Mouse (Mus musculus) inflammation-experienced regulatory T-cells (primary cell): ENCODE results near the gene Pygb. TPM values are rescaled to one million over a fixed set of nuclear protein-coding genes. Genes with fewer than 3 reads are reported as not detected.

ENCODE experiments used
- polyA plus RNA-seq, 2 experiments: library from polyadenylated mRNA; unstranded; fragments of 100-300 nt; shearing (Covaris generic); gene quantifications; one replicate each; pipeline ENCODE4 v1.2.1; 2017

Gene Pygb
- polyA plus RNA-seq, result 10 to 100 TPM; 77.6 to 82.9 TPM

DNA sequence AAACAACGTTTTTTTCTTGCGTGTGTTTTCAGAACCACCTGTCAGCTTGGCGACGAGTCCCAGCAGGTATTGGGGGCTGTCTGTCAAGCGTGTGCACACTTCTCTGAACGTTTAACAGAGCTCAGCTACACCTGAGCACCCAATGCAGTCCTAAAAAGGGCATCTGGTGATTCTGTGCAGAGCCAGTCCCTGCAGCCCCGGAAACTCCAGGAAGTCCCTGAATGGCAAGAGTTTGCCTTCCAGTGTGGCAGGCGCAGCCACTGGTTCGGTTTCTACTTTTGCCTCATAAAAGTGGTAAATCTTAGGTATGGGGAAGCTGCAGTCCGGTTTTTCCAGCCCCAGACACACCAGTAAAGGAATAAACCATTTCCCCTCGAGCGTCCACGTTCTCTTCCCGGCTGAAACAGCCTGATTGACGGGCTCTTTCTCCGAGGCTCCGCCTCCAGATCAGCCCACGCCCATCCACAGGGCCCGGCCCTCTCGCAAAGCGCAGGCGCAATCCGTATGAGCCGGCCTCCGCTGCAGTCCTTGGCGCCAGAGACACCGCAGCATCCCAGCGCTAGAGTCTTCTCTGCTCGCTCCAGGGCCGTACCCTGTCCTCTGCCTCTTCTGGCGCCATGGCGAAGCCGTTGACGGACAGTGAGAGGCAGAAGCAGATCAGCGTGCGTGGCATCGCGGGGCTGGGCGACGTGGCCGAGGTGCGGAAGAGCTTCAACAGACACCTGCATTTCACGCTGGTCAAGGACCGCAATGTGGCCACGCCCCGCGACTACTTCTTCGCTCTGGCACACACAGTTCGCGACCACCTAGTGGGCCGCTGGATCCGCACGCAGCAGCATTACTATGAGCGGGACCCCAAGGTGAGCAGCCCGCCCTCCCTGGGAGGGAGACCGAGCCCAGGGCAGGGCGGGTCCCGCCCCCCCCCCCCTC is at the start of gene Pygb:
TSS of gene Pygb (plus strand) at position 485 of the 930 bp plus-strand sequence.

DNA sequence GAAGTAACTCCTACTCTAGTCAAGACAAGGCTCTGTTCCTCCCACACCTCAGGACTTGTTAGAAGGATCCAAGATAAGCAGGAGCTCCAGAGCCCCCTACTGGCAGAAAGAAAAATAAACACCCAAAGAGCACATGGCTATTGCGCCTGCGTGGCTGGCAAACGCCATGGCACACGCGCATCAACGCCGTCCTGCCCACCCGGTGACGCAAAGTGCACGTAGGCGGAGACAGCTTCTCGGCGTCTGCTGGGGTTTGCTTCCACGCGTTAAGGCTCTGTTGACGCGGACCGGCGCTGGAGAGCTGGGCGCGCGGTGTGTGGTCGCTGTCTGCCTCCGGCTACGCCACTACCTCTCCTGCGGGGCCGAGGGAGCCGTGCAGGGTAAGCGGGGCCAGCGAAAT is 37.7 kb upstream of the Pygb start, which contains the start of gene Entpd6:
TSS of gene Entpd6 (plus strand) at position 189 of the 400 bp plus-strand sequence.

Other genes starting within 250 kb of the Pygb start
- gene Cst7, start 216.3 kb upstream of the Pygb start, polyA plus RNA-seq, result 100 to 1,000 TPM; 197 to 344 TPM
- 10 to 100 TPM; 31.6 to 42.6 TPM for gene Apmap, start 178.2 kb upstream of the Pygb start, polyA plus RNA-seq
- gene Acss1, start 118.2 kb upstream of the Pygb start, polyA plus RNA-seq, result 10 to 100 TPM; 39.3 to 62.9 TPM
- gene Vsx1, start 97.4 kb upstream of the Pygb start, polyA plus RNA-seq, result 1 to 10 TPM in 1 of 2 experiments, under 1 TPM in 1; 0.08 to 1.5 TPM
- 10 to 100 TPM; 51.7 to 64.3 TPM for gene Entpd6, start 37.7 kb upstream of the Pygb start, polyA plus RNA-seq
- gene Abhd12, start 118.0 kb downstream of the Pygb start, polyA plus RNA-seq, result 10 to 100 TPM; 70.2 to 77.3 TPM
- 1 to 10 TPM; 3.5 to 7.1 TPM for gene Gins1, start 118.7 kb downstream of the Pygb start, polyA plus RNA-seq